Mouse (Mus musculus): ENCODE results near the gene Mef2a.

Gene Mef2a

DNA sequence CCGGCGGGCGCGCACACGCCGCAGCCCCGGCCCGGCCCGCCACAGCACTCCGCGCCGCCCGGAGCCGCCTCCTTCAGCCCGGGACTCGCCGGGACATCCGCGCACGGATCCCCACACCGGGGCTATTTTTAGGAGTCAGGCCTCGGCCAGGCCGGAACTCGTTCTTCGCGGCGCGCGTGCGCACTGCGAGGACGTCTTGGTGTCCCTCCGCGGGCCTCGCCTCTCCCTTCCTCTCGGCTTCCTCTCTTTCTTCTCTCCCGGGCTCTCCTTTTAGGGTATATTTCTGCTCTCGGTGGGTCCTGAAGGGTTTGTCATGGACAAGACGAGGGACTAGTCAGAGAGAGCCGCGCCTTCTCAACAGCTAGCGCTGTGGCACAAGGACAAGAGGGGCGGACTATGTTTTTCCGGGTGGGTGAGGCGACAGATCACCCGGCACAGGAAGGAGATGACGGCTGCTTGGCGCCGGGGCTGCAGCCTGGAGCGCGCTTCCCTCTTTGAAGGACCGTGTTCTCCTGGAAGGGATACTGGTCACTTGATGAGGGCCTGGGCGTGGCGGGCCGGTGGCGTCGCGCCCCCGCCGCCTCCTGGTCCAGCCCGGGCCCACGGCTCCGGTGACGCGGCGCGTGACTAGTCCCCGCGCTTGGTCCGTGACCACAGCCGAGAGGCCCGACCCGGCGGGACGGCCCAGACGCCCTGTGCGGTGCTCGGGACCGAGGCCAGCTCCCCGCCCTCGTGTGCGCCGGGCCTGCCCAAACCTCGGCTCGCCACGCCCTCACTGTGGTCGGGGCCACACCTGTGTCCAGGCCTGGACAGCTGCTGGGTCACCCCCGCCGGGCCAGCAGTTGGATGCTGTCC, at the start of gene Mef2a:
TSS of gene Mef2a (minus strand) at position 130 of the 855 bp plus-strand sequence.
- DNase-seq (ENCODE audit: low spot score): peak; percentile 90

GRCm38 (mm10) chr7:67421476-67422186, 49.0 kb upstream of the Mef2a start:
- no peak for DNase-seq (ENCODE audit: low spot score)

GRCm38 (mm10) chr7:67421088-67421475, 48.4 kb upstream of the Mef2a start:
- DNase-seq (ENCODE audit: low spot score): no peak

GRCm38 (mm10) chr7:67419591-67420314, 47.1 kb upstream of the Mef2a start:
- no peak for DNase-seq (ENCODE audit: low spot score)

DNA sequence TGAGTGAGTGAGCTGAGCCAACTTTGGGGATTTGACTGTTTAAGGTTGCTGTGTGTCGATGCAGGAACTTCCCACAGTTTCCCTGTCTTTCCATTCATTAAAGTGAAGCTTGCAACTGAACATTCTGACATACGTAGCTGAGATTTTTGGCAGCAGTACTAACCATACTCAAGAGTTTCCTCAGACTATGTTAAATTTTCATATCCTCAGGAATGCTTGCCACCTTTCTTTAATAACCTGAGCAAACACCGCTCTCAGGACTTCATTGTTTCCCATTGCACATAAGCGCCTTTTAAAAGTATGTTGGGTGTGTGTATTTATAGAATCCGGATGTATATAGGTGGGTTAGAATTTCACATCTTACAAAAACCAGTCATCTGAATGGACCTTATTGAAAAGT, 45.5 kb upstream of the Mef2a start:
- DNase-seq (ENCODE audit: low spot score): no peak

DNA sequence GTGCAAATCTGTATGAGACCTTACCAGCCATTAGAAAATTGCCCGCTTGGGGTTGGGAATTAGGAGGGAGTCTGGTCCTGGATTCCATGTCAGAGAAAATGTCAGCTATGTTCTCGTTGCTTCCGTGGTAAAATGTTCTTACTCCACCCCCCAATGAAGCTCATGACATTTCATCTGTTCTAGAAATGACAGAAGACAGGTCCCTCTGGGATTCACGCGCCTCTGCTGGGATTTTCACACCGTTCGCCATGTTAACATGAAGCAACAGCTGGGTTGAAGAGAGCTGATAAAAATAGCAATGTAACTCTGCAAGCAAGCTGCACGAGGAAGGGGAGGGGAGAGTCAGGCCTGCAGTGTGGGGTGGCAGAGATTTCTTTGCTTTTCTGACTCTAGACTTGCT, 42.1 kb upstream of the Mef2a start:
- DNase-seq (ENCODE audit: low spot score): no peak

GRCm38 (mm10) chr7:67412686-67413085, 40.0 kb upstream of the Mef2a start:
- no peak for DNase-seq (ENCODE audit: low spot score)

- DNase-seq (ENCODE audit: low spot score): no peak
Measured at GRCm38 (mm10) chr7:67407019-67407418, 34.4 kb upstream of the Mef2a start.

GRCm38 (mm10) chr7:67404176-67404575, 31.5 kb upstream of the Mef2a start:
- no peak for DNase-seq (ENCODE audit: low spot score)

GRCm38 (mm10) chr7:67402353-67402752, 29.7 kb upstream of the Mef2a start:
- no peak for DNase-seq (ENCODE audit: low spot score)

DNA sequence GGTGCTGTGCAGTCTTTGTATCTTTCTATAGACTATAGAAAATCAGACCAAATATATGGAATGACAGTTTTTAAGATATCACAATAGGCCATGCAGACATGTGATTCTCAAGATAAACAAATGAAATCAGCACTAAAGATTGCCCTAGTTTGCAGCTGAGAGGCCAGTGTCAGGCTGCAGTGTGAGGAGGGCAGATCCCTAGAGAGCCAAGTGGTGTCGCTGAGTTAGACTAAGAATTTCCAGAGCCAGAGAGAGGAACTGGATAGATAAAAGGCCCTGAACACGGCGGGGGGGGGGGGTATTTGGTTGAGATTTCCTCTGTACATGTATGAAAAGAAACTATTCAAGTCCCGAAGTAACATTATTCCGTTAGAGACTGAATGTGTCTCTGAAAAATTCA, 28.7 kb upstream of the Mef2a start:
- DNase-seq (ENCODE audit: low spot score): no peak

- DNase-seq (ENCODE audit: low spot score): no peak
Measured at GRCm38 (mm10) chr7:67390760-67391159, 18.1 kb upstream of the Mef2a start.

DNA sequence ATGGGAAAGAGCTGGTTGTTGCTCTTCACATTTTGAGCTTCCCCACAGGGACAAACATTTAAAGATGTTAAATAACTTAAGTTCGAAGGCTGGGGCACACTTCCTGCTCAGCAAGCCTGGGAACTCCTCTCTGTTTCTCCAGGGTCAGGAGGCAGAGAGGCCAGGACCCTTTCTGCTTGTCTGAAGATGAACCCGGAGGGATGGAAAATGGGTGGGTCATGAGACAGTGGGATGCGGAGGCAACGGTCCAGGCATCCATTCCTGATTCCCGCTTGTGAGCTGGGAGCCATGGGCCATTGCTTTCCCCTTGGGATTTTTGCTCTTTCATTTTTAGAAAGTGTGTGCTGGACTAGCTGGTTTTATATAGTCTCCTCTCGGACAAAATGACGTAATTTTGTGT, 17.4 kb upstream of the Mef2a start:
- DNase-seq (ENCODE audit: low spot score): no peak

GRCm38 (mm10) chr7:67384942-67385872, 12.5 kb upstream of the Mef2a start:
- DNase-seq (ENCODE audit: low spot score): no peak

DNA sequence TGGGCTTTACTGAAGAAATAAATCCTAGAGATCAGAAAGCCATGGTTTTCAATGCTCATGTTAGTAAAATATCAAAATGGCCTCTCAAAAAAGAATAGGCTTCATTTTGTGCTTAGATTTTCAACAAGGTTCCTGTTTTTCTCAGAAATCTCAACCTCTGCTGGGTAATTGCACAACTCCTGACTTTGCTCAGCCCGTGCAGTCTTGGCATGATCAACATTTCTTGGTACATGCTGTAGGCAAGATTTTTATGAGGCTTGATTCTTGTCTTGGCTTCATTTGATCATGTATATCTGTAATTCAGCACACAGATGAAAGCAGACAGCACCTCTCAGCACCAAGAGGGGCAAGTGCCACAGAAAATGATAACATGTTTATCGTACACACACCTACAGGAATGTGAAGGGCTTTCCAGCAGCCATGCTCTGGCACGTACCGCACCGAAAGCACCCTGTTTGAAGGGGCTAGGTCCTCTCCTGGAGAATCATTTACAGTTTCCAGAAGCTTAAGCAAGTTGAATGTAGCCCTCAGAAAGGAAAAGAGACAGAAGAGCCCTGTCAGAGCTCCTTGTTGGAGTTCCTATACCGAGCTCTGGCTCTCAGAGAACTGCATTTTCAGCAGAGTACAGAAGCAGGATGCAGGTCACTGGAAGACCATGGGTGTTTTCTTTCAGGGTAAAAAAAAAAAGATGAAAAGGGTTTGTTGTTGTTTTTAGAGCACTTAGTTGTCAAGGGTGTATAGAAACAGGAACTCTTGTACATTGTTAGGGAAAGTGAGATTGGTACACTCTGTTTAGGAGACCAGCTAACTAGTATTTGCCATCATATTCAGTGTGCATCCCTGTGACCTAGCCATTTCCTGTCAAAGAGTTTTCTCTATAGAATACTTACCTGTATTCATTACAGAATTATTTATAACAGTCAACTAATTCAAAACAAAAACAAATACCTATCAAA, 7.8 kb upstream of the Mef2a start:
- no peak for DNase-seq (ENCODE audit: low spot score)

GRCm38 (mm10) chr7:67376796-67377195, 4.1 kb upstream of the Mef2a start:
- no peak for DNase-seq (ENCODE audit: low spot score)

- no peak for DNase-seq (ENCODE audit: low spot score)
Measured at GRCm38 (mm10) chr7:67373975-67374374, 1.3 kb upstream of the Mef2a start.

- no peak for DNase-seq (ENCODE audit: low spot score)
Measured at GRCm38 (mm10) chr7:67373584-67373960, 914 bp upstream of the Mef2a start.

- no peak for DNase-seq (ENCODE audit: low spot score)
Measured at GRCm38 (mm10) chr7:67371891-67372672, 576 bp downstream of the Mef2a start.
